Mouse (Mus musculus) midbrain, embryonic 11.5 days (tissue): ENCODE results near the gene Gm3045. TPM values are rescaled to one million over a fixed set of nuclear protein-coding genes. Genes with fewer than 3 reads are reported as not detected.

Experiments used
- ATAC-seq: fragments of 200-750 bp; cut with Nextera tagmentation; 2 replicates; pipeline ENCODE4 v1.8.0; 2017; ENCODE audit warnings: moderate TSS enrichment, moderate library complexity; ENCODE audit not compliant: low FRiP score
- DNase-seq: peaks from one replicate; pipeline ENCODE4 v3.0.0; 2015; ENCODE audit warnings: low spot score; ENCODE audit errors: missing footprints
- H3K27ac ChIP-seq: fragments of 300-500 bp; sonication (generic); 2 replicates; pipeline ENCODE4 v1.5.1; 2014; ENCODE audit warnings: low read depth, low read length
- H3K27me3 ChIP-seq: fragments of 300-500 bp; sonication (generic); 2 replicates; pipeline ENCODE4 v1.6.1; 2014; ENCODE audit warnings: mild to moderate bottlenecking, low read length, moderate library complexity, mixed read lengths; ENCODE audit not compliant: control insufficient read depth, insufficient read depth
- H3K36me3 ChIP-seq: fragments of 300-500 bp; sonication (generic); 2 replicates; pipeline ENCODE4 v1.6.1; 2014; ENCODE audit warnings: mild to moderate bottlenecking, low read length, moderate library complexity, mixed read lengths; ENCODE audit not compliant: control insufficient read depth, insufficient read depth
- H3K4me1 ChIP-seq: fragments of 300-500 bp; sonication (generic); 2 replicates; pipeline ENCODE4 v1.6.1; 2014; ENCODE audit warnings: low read length; ENCODE audit not compliant: control insufficient read depth, insufficient read depth
- H3K4me2 ChIP-seq: fragments of 300-500 bp; sonication (generic); 2 replicates; pipeline ENCODE4 v1.6.1; 2014; ENCODE audit warnings: mild to moderate bottlenecking, moderate library complexity
- H3K4me3 ChIP-seq: fragments of 300-500 bp; sonication (generic); 2 replicates; pipeline ENCODE4 v1.5.1; 2014; ENCODE audit warnings: low read depth, low read length
- H3K9ac ChIP-seq: fragments of 300-500 bp; sonication (generic); 2 replicates; pipeline ENCODE4 v1.6.1; 2014; ENCODE audit warnings: low read length
- H3K9me3 ChIP-seq: fragments of 300-500 bp; sonication (generic); 2 replicates; pipeline ENCODE4 v1.6.1; 2016; ENCODE audit warnings: low read length; ENCODE audit not compliant: control insufficient read depth
- WGBS: fragments of 180-500 bp; shearing (Covaris S2); extraction: QIAGEN DNeasy Blood & Tissue Kit; methylation state at CpG from one replicate; pipeline ENCODE4 v1.1.7; 2014; 5-methylcytosine and 5-hydroxymethylcytosine counted together
- polyA plus RNA-seq: library from polyadenylated mRNA; unstranded; fragments of >200 nt; fragmentation: Nextera tagmentation; extraction: Ambion mirVana; gene quantifications from 2 replicates; pipeline ENCODE4 v1.2.1, GENCODE M21; 2014

The Gm3045 gene
- polyA plus RNA-seq, 1 experiment from 2014 or later: not detected

DNA sequence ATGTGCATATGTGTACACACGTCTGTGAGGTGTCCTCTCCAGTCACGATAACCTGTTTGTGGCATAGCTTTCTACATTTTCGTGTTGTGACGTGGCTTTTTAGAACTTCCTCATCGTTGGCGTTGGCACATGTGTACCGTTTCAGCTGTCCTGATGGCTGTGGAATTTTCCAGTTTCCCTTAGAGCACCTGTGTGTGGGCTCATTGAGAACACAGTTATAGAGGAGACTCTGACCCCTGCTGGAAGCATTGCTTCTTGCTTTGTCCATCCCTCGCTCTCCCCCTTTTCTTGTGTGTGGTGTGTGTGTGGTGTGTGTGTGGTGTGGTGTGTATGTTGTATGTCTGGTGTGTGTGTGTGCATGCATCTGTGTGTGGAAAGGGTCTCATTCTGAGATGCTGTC is 23.6 kb downstream of the Gm3045 start:
- ATAC-seq (no peak), DNase-seq (no peak)
- Histone ChIP-seq H3K36me3 (no peaks in the 10 kb centered on the region), H3K4me2 (no peak overlapping the region), H3K4me3 (no peak overlapping the region), H3K9me3 (no peaks in the 10 kb centered on the region), H3K27ac (no peak overlapping the region), H3K9ac (no peak overlapping the region), H3K4me1 (no peaks in the 10 kb centered on the region), H3K27me3 (no peaks in the 10 kb centered on the region)
- 88% methylated on average over 8 of the region's 8 CpGs for WGBS

DNA sequence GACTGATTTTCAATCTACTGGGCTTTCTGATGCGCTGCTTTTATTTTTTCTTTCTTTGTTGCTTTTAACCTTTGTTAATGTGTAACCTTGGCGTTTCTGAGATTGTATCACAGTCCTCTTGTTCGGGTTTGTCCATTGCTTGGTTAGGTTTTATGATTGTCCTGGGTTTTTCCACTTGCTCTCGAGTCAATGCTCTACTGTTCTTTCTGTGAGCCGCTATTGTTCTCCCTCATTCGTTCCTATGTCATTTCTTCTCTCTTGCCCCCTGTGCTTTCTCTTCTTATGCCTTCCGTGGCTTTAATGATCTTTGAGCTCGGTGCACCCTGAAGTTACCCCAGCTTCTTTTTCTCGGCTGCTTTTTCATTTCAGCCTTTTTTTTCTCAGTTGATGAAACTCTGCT is 31.6 kb downstream of the Gm3045 start:
- Histone ChIP-seq H3K27me3 (no peaks in the 10 kb centered on the region), H3K4me3 (no peak overlapping the region), H3K9me3 (no peaks in the 10 kb centered on the region), H3K4me1 (no peaks in the 10 kb centered on the region), H3K36me3 (no peaks in the 10 kb centered on the region), H3K4me2 (no peak overlapping the region), H3K27ac (no peak overlapping the region), H3K9ac (no peak overlapping the region)
- ATAC-seq (no peak), DNase-seq (no peak)
- WGBS: 67% methylated on average over 9 of the region's 9 CpGs

DNA sequence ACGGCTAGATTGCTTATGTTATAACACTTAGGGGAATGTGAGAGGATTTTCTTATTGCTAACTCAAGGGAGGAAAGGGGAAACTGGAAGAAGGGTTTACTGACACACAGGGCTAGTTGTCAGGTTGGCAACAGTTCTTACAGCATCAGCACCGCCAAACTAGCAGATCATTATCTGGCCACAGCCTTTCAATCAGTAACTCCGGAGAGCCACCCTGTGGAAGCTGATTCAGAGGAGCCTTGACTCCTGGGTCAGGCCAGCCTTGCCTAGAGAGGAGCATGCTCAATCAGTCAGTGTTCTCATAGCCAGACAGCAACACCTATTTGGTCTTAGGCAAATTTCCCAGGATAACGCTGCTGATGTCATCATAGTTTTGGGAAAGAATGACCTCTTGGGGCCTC is 35.1 kb downstream of the Gm3045 start:
- ATAC-seq: no peak
- no peak overlapping the region for H3K4me2 ChIP-seq

DNA sequence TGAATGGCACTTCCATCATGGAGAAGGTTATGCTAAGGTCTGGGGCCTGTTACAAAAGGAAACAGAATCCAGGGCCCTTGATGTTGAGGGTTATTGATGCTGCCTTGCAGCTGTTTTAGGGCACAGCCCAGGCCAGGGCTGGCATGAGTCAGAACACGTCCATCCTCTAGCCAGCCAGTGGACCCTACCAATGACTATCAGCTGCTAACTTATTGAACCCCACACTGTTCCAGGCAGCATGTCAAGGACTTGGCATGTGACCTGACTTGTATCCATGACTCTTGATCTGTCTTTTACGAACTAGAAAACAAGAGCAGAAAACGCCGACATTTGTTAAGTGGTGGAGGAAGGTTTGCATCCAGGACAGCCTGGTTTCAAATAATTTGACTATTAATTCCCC is 36.4 kb downstream of the Gm3045 start:
- H3K4me1 ChIP-seq: no peaks in the 10 kb centered on the region

More for the DNA sequence above, 35.1 kb downstream of the Gm3045 start:
- H3K36me3 ChIP-seq: no peaks in the 10 kb centered on the region
- 88% methylated on average over 4 of the region's 4 CpGs for WGBS
- no peak overlapping the region for H3K9ac ChIP-seq
- H3K9me3 ChIP-seq: no peaks in the 10 kb centered on the region
- peak; percentile 33 for DNase-seq
- H3K27me3 ChIP-seq: no peaks in the 10 kb centered on the region
- H3K4me3 ChIP-seq: no peak overlapping the region
- no peak overlapping the region for H3K27ac ChIP-seq
- no peaks in the 10 kb centered on the region for H3K4me1 ChIP-seq

DNA sequence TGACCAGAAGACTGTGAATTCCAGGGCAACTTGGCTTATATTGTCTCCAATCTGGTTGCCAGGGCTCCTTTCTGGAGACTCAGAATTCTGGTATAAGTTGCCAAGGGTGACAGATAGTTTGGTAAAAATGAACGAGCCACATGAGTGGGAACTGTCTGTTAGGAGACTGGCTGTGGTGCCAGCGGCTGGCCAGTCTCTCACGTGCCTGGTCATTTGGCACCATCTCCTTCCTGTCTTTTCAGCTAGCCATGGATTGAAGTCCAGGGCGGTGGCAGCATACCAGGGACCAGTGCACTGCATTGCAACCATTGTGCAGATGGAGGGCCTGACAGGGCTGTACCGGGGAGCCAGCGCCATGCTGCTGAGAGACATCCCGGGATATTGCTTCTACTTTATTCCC is 36.9 kb downstream of the Gm3045 start:
- H3K27ac ChIP-seq: no peak overlapping the region
- H3K4me2 ChIP-seq: no peak overlapping the region
- H3K4me1 ChIP-seq: no peaks in the 10 kb centered on the region
- DNase-seq (peak; percentile 72), ATAC-seq (no peak)
- H3K9me3 ChIP-seq: no peaks in the 10 kb centered on the region
- 88% methylated on average over 7 of the region's 7 CpGs for WGBS
- no peak overlapping the region for H3K9ac ChIP-seq
- no peak overlapping the region for H3K4me3 ChIP-seq
- H3K36me3 ChIP-seq: no peaks in the 10 kb centered on the region
- no peaks in the 10 kb centered on the region for H3K27me3 ChIP-seq

More for the DNA sequence above, 36.4 kb downstream of the Gm3045 start:
- WGBS: 96% methylated on average over 4 of the region's 4 CpGs
- Histone ChIP-seq H3K4me3 (no peak overlapping the region), H3K9ac (no peak overlapping the region), H3K9me3 (no peaks in the 10 kb centered on the region), H3K27ac (no peak overlapping the region), H3K27me3 (no peaks in the 10 kb centered on the region), H3K36me3 (no peaks in the 10 kb centered on the region), H3K4me2 (no peak overlapping the region)
- DNase-seq (peak; percentile 53), ATAC-seq (no peak)

DNA sequence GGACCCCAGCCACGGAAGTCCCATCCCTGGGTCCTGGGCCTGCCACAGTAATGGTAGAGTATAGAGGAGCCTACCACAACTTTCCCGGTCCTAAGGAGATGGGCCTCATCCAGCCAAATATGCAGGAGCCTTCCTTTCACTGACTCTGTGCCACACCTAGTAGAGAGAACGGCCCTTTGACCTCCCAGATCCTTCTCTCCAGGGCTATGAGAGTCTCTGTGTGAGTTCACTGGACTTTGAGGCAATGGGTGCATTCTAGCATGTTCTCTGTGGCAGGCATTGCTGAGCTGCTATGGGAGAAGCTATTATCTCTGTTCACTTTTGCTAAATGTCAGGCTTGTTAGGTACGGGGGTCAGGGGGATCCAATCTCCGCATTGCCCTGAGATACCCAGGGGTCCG is 37.4 kb downstream of the Gm3045 start:
- no peaks in the 10 kb centered on the region for H3K36me3 ChIP-seq
- WGBS: 86% methylated on average over 6 of the region's 6 CpGs
- no peak for ATAC-seq
- H3K4me3 ChIP-seq: no peak overlapping the region
- no peaks in the 10 kb centered on the region for H3K27me3 ChIP-seq
- H3K27ac ChIP-seq: no peak overlapping the region
- H3K4me2 ChIP-seq: no peak overlapping the region
- H3K9me3 ChIP-seq: no peaks in the 10 kb centered on the region
- peak; percentile 39 for DNase-seq
- no peak overlapping the region for H3K9ac ChIP-seq
- no peaks in the 10 kb centered on the region for H3K4me1 ChIP-seq

DNA sequence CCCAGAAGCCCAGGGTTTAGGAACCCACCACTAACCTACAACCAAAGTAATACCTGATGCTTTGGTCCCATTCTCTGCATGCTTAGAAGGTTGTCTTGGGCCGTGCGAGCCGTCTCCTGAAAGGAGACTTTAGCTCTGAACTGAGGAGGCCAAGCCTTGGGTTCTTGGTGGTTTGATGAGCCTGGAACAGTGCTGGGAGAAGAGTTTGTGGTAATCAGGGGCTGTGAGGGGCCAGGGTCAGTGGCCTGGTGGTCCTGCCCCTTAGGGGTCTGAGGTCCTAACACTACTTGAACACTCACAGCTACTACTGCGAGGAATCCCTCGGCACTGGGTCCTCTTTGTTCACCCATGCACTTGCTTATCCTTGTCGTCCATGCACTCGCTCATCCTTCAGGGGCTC is 41.4 kb downstream of the Gm3045 start:
- Histone ChIP-seq H3K9ac (no peak overlapping the region), H3K4me3 (no peak overlapping the region), H3K27me3 (no peaks in the 10 kb centered on the region), H3K4me1 (no peaks in the 10 kb centered on the region), H3K27ac (no peak overlapping the region), H3K36me3 (no peaks in the 10 kb centered on the region), H3K4me2 (no peak overlapping the region), H3K9me3 (no peaks in the 10 kb centered on the region)
- DNase-seq (no peak), ATAC-seq (no peak)
- 93% methylated on average over 7 of the region's 7 CpGs for WGBS

DNA sequence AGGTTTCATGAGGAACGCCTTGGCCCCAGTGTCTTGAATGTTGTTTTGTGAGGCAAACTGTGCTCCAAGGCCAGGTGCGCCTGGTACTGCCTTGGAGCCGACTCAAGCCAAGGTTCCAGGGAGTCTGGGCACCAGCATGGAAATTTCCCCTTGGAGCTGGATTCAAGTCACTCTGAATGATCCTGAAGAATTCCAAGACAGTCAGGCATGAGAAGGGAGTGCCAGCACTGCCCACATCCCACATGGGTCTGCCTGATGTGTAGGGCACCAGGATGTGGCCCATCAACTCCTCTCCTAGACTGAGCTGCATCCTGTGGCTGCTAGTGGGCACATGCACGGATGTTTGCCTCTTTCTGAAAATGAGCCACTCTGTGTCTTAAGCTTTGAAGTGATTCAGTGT is 42.1 kb downstream of the Gm3045 start:
- H3K9me3 ChIP-seq: no peaks in the 10 kb centered on the region
- ATAC-seq (no peak), DNase-seq (no peak)
- no peak overlapping the region for H3K27ac ChIP-seq
- no peaks in the 10 kb centered on the region for H3K36me3 ChIP-seq
- H3K4me3 ChIP-seq: no peak overlapping the region
- H3K9ac ChIP-seq: no peak overlapping the region
- 90% methylated on average over 4 of the region's 4 CpGs for WGBS
- no peaks in the 10 kb centered on the region for H3K27me3 ChIP-seq
- no peaks in the 10 kb centered on the region for H3K4me1 ChIP-seq
- H3K4me2 ChIP-seq: no peak overlapping the region

DNA sequence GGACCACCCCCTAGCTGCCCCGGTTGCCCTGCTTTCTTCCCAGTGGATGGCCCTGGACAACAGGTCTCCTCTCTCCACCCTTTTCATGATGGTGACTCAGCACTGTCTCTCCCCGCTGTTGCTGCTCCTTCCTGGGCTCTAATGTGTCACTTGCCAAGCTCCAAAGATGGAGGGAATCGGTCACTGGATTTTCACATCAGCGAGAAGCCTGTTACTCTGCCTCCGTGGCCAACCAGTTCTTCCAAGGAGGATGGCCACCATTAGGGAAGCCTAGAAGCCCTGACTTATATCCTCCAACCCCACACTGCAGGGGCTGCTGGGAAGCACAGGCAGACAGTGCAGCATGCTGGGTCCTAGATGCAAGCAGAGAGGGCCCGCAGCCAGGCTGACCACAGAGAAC is 44.8 kb downstream of the Gm3045 start:
- Histone ChIP-seq H3K4me2 (no peak overlapping the region), H3K27ac (no peak overlapping the region), H3K27me3 (no peaks in the 10 kb centered on the region), H3K9ac (no peak overlapping the region), H3K4me1 (no peaks in the 10 kb centered on the region), H3K36me3 (no peaks in the 10 kb centered on the region), H3K9me3 (no peaks in the 10 kb centered on the region), H3K4me3 (no peak overlapping the region)
- 90% methylated on average over 6 of the region's 6 CpGs for WGBS
- ATAC-seq: no peak
- DNase-seq: no peak

DNA sequence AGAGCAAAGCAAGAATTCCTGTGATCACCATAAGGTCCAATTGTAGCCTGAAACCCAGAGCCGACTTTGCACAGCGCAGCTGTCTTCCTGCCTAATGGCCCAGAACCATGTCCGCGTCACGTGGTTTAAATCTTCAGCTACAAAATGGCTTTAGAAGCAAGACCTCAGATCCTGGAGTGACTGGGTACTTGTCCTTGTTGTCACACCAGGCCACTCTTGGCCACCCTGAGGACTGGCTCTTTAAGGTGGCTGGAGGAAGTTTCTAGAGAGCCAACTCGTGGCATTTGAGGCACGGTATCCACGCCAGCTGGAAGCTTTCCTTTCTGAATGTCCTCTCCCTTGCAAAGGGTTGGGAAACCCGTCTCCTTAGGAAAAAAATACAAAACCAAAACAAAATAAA is 45.6 kb downstream of the Gm3045 start:
- Histone ChIP-seq H3K9ac (no peak overlapping the region), H3K4me2 (no peak overlapping the region), H3K27ac (no peak overlapping the region), H3K27me3 (no peaks in the 10 kb centered on the region), H3K9me3 (no peaks in the 10 kb centered on the region), H3K36me3 (no peaks in the 10 kb centered on the region), H3K4me1 (no peaks in the 10 kb centered on the region), H3K4me3 (no peak overlapping the region)
- WGBS: 73% methylated on average over 9 of the region's 9 CpGs
- ATAC-seq (no peak), DNase-seq (no peak)
